Mouse (Mus musculus) inflammation-experienced regulatory T-cells, adult 6 months (primary cell): Measurements from ENCODE around the gene Tceal6. TPM values are rescaled to one million over a fixed set of nuclear protein-coding genes. Genes with fewer than 3 reads are reported as not detected.
"Not testable (repeated sequence)": the region's sequence is repeated elsewhere in the genome, so short reads cannot be mapped to it uniquely, and the experiment has no call there.

Source experiments
- ATAC-seq: one replicate; pipeline ENCODE4 v1.8.0; 2017
- polyA plus RNA-seq, 3 experiments: library from polyadenylated mRNA; unstranded; fragments of 100-300 nt; shearing (Covaris generic); gene quantifications; one replicate each; pipeline ENCODE4 v1.2.1; 2017

The Tceal6 gene
- polyA plus RNA-seq = not detected

GRCm38 (mm10) chrX:135210436-135211221 lies at the start of gene Tceal6:
Gene Tceal6 (minus strand): TSS chrX:135210687.
- no peak for ATAC-seq

GRCm38 (mm10) chrX:135209773-135210435 lies 583 bp downstream of the Tceal6 start:
- ATAC-seq = not testable (repeated sequence)

GRCm38 (mm10) chrX:135189924-135190323 lies 20.6 kb downstream of the Tceal6 start:
- ATAC-seq = not testable (repeated sequence)

GRCm38 (mm10) chrX:135188661-135189060 lies 21.8 kb downstream of the Tceal6 start:
- ATAC-seq = not testable (repeated sequence)

DNA sequence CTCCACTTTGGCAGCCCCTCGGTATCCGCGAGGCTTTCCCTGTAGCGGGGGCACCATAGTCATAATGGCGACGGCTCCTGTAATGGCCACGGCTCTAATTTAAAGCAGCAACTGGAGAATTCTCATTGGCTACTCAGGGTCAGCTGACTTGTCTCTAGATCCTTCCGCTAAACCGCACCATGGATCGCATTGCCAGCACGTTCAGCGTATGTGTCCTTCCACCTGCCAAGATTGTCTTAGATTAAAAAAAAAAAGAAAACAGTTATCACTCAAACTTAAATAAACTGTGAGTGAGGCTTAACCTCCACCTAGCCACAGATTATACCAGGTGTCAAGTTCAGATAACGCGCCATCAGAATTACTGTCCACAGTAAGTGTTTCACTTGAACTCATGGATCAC lies 33.0 kb downstream of the Tceal6 start, which contains the start of gene Gm15023:
Gene Gm15023, minus strand, starts transcription at position 101 of the 400 bp plus-strand sequence.
- not testable (repeated sequence) for ATAC-seq

Other genes with a start within 250 kb of the Tceal6 start
- under 1 TPM; 0.24 to 0.55 (median 0.49) TPM for gene Nxf2, start 245.9 kb downstream of the Tceal6 start, polyA plus RNA-seq
- 10 to 100 TPM in 2 of 3 experiments, 1 to 10 TPM in 1; 5.3 to 10.9 (median 10.2) TPM for gene Zmat1, start 201.5 kb downstream of the Tceal6 start, polyA plus RNA-seq
- under 1 TPM in 1 of 3 experiments, not detected in 2; 0.18 TPM for gene Gm15023, start 33.1 kb downstream of the Tceal6 start, polyA plus RNA-seq
- not detected for gene Pramel3, start 91.6 kb upstream of the Tceal6 start, polyA plus RNA-seq
- not detected for gene Gm5128, start 162.6 kb upstream of the Tceal6 start, polyA plus RNA-seq
- gene Gm7903, start 223.1 kb upstream of the Tceal6 start, polyA plus RNA-seq = not detected